Mouse (Mus musculus): ENCODE results near the gene Trim65.

The Trim65 gene

DNA sequence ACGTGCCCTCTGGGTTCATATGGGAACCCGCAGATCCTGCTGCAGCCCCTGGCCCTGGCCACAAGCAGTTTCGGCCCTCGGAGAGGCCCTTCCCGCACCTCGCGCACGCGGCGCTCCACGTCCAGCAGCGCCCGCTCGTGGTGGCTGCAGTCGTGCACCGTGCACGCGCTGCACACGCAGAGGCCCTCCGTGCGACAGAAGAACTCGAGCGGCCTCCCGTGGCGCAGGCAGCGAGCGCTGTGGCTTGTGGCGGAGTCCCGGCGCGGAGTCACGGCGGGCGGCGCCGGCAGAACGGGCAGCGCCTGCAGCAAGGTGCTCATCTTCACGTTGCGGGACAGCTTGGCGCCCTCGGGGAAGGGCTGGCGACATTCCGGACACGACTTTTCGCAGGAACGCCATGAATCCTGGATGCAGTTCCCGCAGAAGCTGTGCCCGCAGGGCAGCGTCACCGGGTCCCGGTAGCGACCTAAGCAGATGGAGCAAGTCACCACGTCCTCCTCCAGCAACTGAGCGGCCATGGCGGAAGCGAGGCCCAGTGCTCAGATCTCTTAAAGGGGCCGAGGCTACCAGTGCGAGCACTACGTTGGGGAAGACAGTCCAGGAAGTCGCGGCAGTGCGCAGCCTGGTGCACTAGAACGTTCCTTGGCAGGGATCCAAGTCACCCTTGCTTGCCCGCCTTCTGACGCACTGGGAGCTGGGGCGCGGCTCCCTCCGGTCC, at the start of gene Trim65:
TSS of gene Trim65 (minus strand) at position 641 of the 718 bp plus-strand sequence.
- peak; percentile 69 for DNase-seq (ENCODE audit: low read depth, low spot score)

DNA sequence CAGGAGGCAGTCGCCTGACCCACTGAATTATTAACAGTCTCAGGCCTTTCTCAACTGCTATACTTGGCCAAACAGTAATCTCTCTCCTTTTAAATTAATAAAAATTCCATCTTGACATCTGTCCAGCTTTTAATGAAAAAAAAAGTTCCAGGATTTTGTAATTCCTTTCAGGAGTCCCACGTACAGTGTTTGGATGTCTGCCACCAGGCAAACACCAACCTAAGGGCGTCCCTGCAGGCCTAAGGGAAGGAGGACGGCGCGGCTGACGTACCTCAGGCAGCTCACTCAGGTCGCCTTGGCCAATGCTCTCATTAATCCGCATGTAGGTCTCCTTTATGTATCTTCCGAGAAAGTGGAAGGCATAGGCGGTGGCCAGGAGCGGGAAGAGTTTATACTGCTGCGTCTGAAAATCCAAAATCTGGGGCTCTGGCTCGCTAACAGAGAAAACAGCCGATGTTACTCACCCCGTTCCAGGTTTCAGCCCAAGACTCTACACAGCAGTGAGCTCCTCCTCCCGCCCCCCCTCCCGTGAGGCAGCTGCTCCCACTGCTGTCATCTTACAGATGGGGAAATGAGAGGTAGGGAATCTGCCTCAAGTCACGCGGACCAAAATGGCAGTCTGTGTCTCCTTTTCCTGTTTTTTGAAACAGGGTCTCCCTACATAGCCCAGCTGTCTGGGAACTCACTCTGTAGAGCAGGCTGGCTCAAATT, 47.6 kb upstream of the Trim65 start:
- DNase-seq (ENCODE audit: low read depth, low spot score): no peak

DNA sequence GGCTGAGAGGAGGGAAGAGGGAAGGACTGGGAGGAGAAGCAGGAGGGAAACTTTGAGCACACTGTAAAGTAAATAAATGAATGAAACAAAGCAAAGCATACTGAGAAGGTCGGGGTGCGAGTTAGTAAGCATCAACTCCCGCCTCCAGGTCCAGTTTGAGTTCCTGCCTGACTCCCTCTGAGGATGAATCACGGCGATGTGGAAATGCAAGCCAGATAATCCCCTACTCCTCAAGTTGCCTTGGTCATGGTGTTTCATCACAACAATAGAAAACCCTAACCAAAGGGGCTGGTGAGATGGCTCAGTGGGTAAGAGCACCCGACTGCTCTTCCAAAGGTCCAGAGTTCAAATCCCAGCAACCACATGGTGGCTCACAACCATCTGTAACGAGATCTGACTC, 45.1 kb upstream of the Trim65 start:
- DNase-seq (ENCODE audit: low read depth, low spot score): no peak

GRCm38 (mm10) chr11:116174775-116175448, 44.0 kb upstream of the Trim65 start:
- no peak for DNase-seq (ENCODE audit: low read depth, low spot score)

- DNase-seq (ENCODE audit: low read depth, low spot score): no peak
Observed at GRCm38 (mm10) chr11:116171959-116172358, 41.0 kb upstream of the Trim65 start.

DNA sequence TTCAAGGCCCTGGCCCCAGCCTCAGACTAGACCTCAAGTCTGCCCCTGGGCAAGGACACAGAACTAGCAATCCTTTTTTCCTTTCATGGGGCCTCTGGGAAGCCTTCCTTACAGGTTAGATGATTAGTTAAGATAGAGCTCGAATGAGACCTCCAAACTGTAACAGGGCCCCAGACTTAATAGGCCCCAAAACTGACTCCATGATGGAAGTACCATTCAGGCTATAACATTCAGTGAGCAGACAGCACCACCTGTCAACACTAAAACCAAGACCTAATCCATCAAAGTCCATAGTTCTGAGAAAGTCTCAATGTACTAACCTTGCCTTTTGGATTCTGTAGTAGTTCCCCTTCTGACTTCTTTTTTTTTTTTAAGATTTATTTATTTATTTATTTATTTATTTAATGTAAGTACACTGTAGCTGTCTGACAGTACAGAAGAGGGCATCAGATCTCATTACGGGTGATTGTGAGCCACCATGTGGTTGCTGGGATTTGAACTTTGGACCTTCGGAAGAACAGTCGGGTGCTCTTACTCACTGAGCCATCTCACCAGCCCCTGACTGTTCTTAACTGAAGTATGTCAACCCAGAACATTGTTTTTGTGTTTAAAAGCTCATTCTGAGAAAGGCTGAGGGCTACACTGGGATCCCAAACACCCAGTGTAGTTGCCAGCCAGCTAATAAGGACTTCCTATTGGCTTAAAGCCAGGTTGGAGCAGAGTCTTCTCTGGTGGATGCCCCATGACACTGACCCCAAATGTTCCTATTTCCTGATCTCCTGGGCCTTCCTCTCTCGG, 39.3 kb upstream of the Trim65 start:
- DNase-seq (ENCODE audit: low read depth, low spot score): no peak

DNA sequence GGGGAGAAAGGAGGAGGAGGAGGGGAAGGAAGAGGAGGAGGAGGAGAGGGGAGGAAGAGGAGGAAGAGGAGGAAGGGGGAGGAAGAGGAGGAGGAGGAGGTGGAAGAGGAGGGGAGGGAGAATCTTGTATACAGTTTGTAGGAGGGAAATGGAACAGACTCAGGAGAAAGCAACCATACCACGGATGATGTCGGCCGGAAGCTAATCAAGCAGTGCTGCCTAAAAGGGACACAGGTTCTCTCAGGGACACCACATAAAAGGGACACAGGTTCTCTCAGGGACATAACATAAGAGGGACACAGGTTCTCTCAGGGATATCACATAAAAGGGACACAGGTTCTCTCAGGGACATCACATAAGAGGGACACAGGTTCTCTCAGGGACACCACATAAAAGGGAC, 38.3 kb upstream of the Trim65 start:
- DNase-seq (ENCODE audit: low read depth, low spot score): no peak

DNA sequence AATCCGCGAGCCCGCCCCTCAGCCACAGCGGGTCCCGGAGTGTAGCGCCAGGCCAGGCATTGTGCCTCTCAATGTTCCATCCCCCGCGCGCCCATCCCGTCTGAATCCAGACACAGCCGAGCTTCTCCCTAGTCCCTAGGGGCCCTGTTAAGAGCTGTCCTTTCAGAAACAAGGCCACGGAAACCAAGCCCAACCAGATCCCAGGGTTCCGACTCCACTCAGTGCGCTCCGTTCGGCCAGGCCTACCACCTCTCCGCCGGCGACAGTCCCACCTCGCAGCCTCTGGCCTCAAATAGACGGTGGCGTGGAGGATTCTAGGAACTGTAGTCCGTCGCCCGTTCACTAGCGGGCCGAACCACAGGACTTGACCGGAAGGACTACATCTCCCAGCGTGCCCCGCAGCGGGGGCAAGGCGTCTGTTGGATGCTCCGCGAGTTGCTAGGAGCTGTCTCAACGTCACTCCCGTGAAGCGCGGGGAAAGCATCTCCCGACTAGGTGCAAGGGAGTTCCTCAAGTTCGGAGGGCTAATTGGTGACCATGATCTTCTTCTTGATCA, 37.0 kb upstream of the Trim65 start, which contains the start of gene Fbf1:
TSS of gene Fbf1 (minus strand) at position 283 of the 556 bp plus-strand sequence.
- DNase-seq (ENCODE audit: low read depth, low spot score): peak; percentile 85

DNA sequence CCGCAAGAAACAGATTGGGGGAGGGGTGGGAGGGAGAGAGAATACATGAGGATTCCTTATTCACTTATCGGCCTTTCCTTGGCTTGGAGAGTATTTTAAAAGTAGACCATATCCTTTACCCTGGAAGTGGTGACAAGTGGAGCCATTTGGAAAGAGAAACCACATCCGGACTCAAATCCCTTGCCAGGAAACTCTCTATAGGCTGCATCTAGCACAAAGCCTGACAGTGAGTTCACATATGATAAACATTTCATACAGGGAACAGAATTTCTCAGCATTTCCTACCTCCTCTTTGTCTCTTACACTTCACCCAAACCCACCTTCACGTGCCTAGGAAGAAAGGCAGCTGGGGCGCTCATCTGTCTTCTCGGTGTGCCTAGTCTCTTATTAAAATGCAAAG, 36.3 kb upstream of the Trim65 start:
- DNase-seq (ENCODE audit: low read depth, low spot score): no peak

- no peak for DNase-seq (ENCODE audit: low read depth, low spot score)
Observed at GRCm38 (mm10) chr11:116163002-116163401, 32.1 kb upstream of the Trim65 start.

GRCm38 (mm10) chr11:116162146-116162545, 31.2 kb upstream of the Trim65 start:
- no peak for DNase-seq (ENCODE audit: low read depth, low spot score)

DNA sequence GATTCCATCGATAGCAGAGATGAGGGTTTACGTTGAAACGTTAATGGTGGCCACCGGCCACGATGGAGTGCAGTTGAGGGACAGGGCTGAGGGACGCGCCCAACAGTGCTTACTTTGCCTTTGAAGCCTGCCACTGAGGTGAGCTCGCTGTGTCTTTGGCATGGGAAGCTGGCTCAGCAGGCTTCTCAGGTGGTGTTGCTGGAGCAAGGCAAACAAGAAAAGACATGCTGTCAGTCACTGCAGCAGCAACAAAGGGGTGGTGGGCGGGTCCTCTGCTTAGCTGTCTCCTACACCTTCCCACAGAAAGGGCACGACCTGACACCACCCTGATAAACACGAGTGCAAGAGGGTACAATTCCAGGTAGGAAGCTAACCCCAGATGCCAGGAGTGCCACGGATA, 30.4 kb upstream of the Trim65 start:
- no peak for DNase-seq (ENCODE audit: low read depth, low spot score)

DNA sequence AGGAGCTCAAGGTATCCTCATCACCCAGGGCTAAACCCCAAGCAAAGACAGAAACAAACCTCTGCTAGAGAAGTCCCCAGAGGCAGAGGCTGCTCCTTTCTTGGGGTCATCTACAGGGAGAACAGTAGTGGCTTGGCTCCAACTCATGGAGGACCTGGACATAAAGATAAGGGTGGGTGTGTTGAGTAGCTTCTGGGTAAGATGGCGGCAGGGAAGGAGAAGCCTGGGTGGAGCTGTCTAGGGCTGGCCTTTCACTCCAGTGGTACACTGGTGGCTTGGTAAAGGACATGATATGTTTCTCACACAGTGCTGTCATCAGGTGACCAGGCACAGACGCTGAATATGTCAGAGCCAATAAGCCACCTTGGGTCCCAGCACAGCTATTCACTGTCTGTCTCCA, 20.0 kb upstream of the Trim65 start:
- no peak for DNase-seq (ENCODE audit: low read depth, low spot score)

GRCm38 (mm10) chr11:116149341-116149740, 18.4 kb upstream of the Trim65 start:
- no peak for DNase-seq (ENCODE audit: low read depth, low spot score)

DNA sequence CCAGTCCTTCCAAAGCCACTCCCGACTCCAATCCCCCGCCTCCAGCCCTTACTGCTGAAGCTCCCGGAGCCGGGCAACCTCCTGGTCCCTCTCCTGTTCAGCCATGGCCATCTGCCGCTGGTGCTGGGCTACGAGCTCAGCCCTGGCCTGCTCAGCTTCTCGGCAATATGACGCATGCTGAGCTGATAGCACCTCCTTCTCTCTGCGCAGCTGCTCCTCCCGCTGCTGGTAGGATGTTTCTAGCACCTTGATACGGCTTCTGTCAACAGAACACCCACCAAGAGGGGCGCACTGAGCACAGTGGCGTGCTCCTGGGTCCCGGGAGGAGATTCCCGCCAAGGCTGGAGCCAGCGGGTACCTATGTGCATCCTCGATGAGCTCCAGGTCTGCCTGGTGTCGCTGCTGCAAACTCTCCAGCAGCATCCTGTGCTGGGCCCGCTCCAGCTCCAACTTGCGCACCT, 17.9 kb upstream of the Trim65 start:
- no peak for DNase-seq (ENCODE audit: low read depth, low spot score)

- DNase-seq (ENCODE audit: low read depth, low spot score): no peak
Observed at GRCm38 (mm10) chr11:116146294-116146985, 15.5 kb upstream of the Trim65 start.

DNA sequence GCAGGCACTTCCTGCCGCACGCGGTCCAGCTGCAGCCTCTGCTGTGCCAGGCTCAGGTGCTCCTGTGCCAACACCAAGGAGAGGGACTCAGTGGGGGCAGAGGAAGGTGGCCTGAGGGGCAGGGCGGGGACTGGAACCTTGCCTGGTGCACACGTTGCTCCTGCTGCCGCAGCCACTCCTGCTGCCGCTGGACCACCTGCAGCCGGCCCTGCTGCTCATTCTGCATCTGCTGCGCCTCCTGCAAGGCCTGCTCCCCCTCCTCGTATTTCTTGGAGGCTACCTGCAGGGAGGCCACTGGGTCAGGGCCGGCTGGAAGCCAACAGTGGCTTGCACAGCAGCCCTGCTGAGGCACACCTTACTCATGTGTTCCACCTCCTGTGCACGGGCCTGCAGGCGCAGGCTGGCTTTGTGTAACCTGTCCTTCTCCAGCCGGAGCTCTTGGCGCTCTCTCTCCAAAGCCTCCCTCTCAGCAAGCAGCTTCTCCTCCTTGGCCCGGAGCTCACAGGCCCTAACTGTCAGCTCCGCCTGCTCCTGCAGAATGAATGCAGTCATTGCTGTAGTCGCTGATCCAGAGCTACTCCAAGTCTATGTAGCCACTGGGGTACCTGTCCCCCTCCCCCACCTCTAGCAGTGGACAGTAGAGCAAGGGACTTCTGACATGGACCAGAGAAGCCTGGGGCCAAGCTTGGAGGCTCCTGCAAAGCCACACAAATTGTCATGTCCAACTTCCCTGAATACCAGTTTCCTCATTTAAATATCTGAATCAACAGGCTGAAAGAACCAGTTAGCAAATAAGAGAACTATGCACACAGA, 14.8 kb upstream of the Trim65 start:
- no peak for DNase-seq (ENCODE audit: low read depth, low spot score)

GRCm38 (mm10) chr11:116143468-116143867, 12.5 kb upstream of the Trim65 start:
- no peak for DNase-seq (ENCODE audit: low read depth, low spot score)

- no peak for DNase-seq (ENCODE audit: low read depth, low spot score)
Observed at GRCm38 (mm10) chr11:116142211-116142991, 11.5 kb upstream of the Trim65 start.

Measured in retina, adult 2 months (tissue).